Mouse (Mus musculus): ENCODE data around the gene Adora2b.

DNA sequence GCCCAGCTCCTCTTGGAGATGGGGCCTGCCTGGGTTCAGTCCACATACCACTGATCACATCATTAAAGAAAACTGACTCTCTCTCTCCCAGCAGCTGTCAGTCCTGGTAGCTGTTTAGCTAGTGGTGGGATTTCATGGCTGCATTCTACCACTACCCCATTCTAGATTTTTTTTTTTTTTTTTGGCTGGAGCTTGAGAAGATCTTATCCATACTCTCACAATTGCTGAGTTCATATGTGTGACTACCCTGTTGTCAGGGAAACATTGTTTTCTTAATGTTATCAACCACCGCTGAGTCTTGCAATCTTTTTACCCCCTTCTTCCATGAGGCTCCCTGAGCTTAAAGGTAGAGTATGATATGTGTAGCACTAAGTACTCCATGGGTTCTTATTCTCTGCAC is 46.1 kb upstream of the Adora2b start:
- TF ChIP-seq POLR2A (IDR thresholded peaks at IDR 0.05; ENCODE audit: extremely low read depth, insufficient read depth, low read length) (no peak), CTCF (IDR thresholded peaks at IDR 0.05; ENCODE audit: low read depth, low read length) (no peak)
